Mouse (Mus musculus) heart, embryonic 12.5 days (tissue): ENCODE measurements around the gene Rpl18a. TPM values are rescaled to one million over a fixed set of nuclear protein-coding genes. Genes with fewer than 3 reads are reported as not detected.
A peak's percentile ranks its signal among the peaks of the same experiment; 100 is the strongest.

Source experiments
- ATAC-seq: fragments of 200-750 bp; cut with Nextera tagmentation; 2 replicates; pipeline ENCODE4 v1.8.0; 2017; ENCODE audit warnings: moderate TSS enrichment, moderate library complexity; ENCODE audit not compliant: insufficient number of reproducible peaks, low FRiP score
- H3K27ac ChIP-seq: fragments of 300-500 bp; sonication (generic); 2 replicates; pipeline ENCODE4 v1.5.1; 2016; ENCODE audit warnings: mild to moderate bottlenecking, moderate library complexity; ENCODE audit not compliant: poor library complexity, severe bottlenecking
- H3K27me3 ChIP-seq: fragments of 300-500 bp; sonication (generic); replicated peaks from 2 replicates; pipeline ENCODE4 v1.6.1; 2016; ENCODE audit warnings: mild to moderate bottlenecking, moderate library complexity
- H3K36me3 ChIP-seq: fragments of 300-500 bp; sonication (generic); 2 replicates; pipeline ENCODE4 v1.6.1; 2016; ENCODE audit warnings: mild to moderate bottlenecking, moderate library complexity
- H3K4me1 ChIP-seq: fragments of 300-500 bp; sonication (generic); replicated peaks from 2 replicates; pipeline ENCODE4 v1.6.1; 2016; ENCODE audit warnings: mild to moderate bottlenecking
- H3K4me2 ChIP-seq: fragments of 300-500 bp; sonication (generic); 2 replicates; pipeline ENCODE4 v1.6.1; 2016; ENCODE audit warnings: mild to moderate bottlenecking, moderate library complexity
- H3K4me3 ChIP-seq: fragments of 300-500 bp; sonication (generic); 2 replicates; pipeline ENCODE4 v1.5.1; 2016; ENCODE audit warnings: mild to moderate bottlenecking
- H3K9ac ChIP-seq: fragments of 300-500 bp; sonication (generic); 2 replicates; pipeline ENCODE4 v1.6.1; 2016; ENCODE audit warnings: mild to moderate bottlenecking, moderate library complexity
- H3K9me3 ChIP-seq: fragments of 300-500 bp; sonication (generic); replicated peaks from 2 replicates; pipeline ENCODE4 v1.6.1; 2016; ENCODE audit warnings: mild to moderate bottlenecking, moderate library complexity
- WGBS: fragments of 180-500 bp; shearing (Covaris S2); methylation state at CpG from one replicate; pipeline ENCODE4 v1.1.7; 2016; 5-methylcytosine and 5-hydroxymethylcytosine counted together
- polyA plus RNA-seq: library from polyadenylated mRNA; unstranded; fragments of >200 nt; fragmentation: Nextera tagmentation; extraction: Ambion mirVana; gene quantifications from 2 replicates; pipeline ENCODE4 v1.2.1, GENCODE M21; 2016

Rpl18a gene
- 2,379 and 2,528 TPM in 2 replicates for polyA plus RNA-seq

- Histone ChIP-seq H3K9me3 (no peaks in the 10 kb centered on the region), H3K4me2 (peak within 1 kb of the TSS; percentile 96), H3K4me1 (peaks cover 31% of the 10 kb centered on the region), H3K36me3 (peaks cover 27% of the 10 kb centered on the region), H3K27me3 (peaks cover 21% of the 10 kb centered on the region), H3K9ac (peak within 1 kb of the TSS; percentile 97), H3K27ac (peak within 1 kb of the TSS; percentile 73), H3K4me3 (peak within 1 kb of the TSS; percentile 86)
- WGBS = under 1% methylated on average over 60 of the region's 60 CpGs
- peak; percentile 98 for ATAC-seq
Measured at GRCm38 (mm10) chr8:70897021-70897680, at the start of gene Rpl18a. TSS of gene Rpl18a (minus strand) at chr8:70897412.

DNA sequence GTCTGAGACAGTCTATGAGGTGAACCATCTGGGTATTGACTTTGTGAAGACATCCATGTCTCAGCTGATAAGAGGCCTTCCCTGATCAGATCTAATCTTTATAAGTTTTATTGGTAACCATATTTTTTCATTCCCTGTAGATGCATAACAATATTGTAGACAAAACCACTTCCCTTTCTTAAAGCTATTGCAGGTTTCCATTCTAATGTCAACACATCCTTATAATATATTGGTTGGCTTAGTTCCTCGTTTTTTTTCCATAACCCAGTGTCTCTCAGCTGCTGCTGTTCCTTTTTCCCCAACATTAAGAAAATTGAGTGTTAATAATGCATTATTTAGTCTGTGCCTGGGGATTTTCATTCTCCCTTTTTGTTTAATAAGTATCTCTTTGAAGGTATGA is 46.0 kb upstream of the Rpl18a start:
- H3K4me2 ChIP-seq = no peak overlapping the region
- no peak overlapping the region for H3K27ac ChIP-seq
- no peaks in the 10 kb centered on the region for H3K9me3 ChIP-seq
- 39% methylated on average over 1 of the region's 1 CpGs for WGBS
- H3K27me3 ChIP-seq = 0 out of 2 replicates have a peak, but pooled peaks cover 3% of the 10 kb centered on the region
- H3K9ac ChIP-seq = no peak overlapping the region
- H3K4me1 ChIP-seq = no peaks in the 10 kb centered on the region
- H3K4me3 ChIP-seq = no peak overlapping the region
- no peaks in the 10 kb centered on the region for H3K36me3 ChIP-seq
- ATAC-seq = no peak

GRCm38 (mm10) chr8:70941478-70941877 is 44.3 kb upstream of the Rpl18a start:
- H3K4me2 ChIP-seq = no peak overlapping the region
- no peak overlapping the region for H3K9ac ChIP-seq
- H3K4me3 ChIP-seq = no peak overlapping the region
- no peaks in the 10 kb centered on the region for H3K4me1 ChIP-seq
- no peak overlapping the region for H3K27ac ChIP-seq
- no peaks in the 10 kb centered on the region for H3K9me3 ChIP-seq
- H3K36me3 ChIP-seq = no peaks in the 10 kb centered on the region
- 0 out of 2 replicates have a peak, but pooled peaks cover 3% of the 10 kb centered on the region for H3K27me3 ChIP-seq
- no peak for ATAC-seq
- 69% methylated on average over 2 of the region's 2 CpGs for WGBS

DNA sequence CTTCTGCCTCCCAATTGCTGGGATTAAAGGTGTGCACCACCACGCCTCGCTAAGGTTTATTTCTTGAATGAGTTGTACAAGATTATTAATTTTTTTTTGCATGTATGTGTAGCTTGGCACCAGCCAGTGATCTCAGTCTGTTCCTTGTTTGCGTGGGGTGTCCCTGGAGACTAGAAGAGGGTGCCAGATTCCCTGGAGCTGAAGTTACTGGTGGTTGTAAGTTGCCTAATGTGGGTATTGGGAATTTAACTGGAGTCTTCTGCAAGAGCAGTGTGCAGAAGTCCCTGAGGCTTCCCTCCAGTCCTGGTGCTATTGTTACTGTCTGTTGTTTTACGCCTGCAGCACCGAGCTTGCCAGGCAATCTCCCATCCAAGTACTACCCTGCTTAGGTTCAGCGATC is 40.0 kb upstream of the Rpl18a start:
- ATAC-seq = no peak
- Histone ChIP-seq H3K4me3 (no peak overlapping the region), H3K9ac (no peak overlapping the region), H3K4me2 (no peak overlapping the region), H3K36me3 (peaks cover 2% of the 10 kb centered on the region; the same call in 1 of the 2 replicates), H3K4me1 (no peaks in the 10 kb centered on the region), H3K27ac (no peak overlapping the region), H3K27me3 (no peaks in the 10 kb centered on the region), H3K9me3 (no peaks in the 10 kb centered on the region)
- 75% methylated on average over 6 of the region's 6 CpGs for WGBS

DNA sequence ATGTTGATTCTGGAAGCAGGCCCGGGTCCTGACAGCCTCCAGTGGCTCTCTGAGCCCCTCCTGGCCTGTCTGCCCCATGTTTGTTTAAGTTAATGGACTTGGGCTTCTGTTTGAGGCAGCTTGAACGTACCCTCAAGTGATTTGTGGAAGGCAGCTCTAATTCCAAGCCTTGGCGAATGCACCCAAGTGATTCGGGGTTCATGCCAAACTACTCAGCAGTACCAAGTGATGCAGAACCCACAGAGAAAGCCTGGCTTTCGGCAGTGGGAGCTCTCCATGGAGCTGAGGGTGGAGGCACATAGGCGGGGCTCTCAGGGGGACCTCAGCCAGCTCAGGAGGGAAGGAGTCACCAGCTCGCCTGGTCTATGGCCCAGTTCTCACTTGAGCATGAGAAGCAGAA is 37.6 kb upstream of the Rpl18a start:
- 50% methylated on average over 7 of the region's 7 CpGs for WGBS
- Histone ChIP-seq H3K4me3 (no peak overlapping the region), H3K9ac (no peak overlapping the region), H3K36me3 (peaks cover 4% of the 10 kb centered on the region; the same call in 1 of the 2 replicates), H3K27ac (no peak overlapping the region), H3K9me3 (no peaks in the 10 kb centered on the region), H3K4me1 (no peaks in the 10 kb centered on the region), H3K4me2 (no peak overlapping the region), H3K27me3 (no peaks in the 10 kb centered on the region)
- no peak for ATAC-seq

GRCm38 (mm10) chr8:70933036-70933435 is 35.8 kb upstream of the Rpl18a start:
- H3K27me3 ChIP-seq = no peaks in the 10 kb centered on the region
- H3K27ac ChIP-seq = no peak overlapping the region
- 87% methylated on average over 4 of the region's 4 CpGs for WGBS
- H3K9me3 ChIP-seq = no peaks in the 10 kb centered on the region
- H3K4me1 ChIP-seq = no peaks in the 10 kb centered on the region
- no peak overlapping the region for H3K9ac ChIP-seq
- peaks cover 4% of the 10 kb centered on the region; the same call in 1 of the 2 replicates for H3K36me3 ChIP-seq
- no peak overlapping the region for H3K4me3 ChIP-seq
- H3K4me2 ChIP-seq = no peak overlapping the region
- no peak for ATAC-seq

- H3K36me3 ChIP-seq = peaks cover 4% of the 10 kb centered on the region; the same call in 1 of the 2 replicates
- no peak overlapping the region for H3K27ac ChIP-seq
- H3K4me3 ChIP-seq = no peak overlapping the region
- WGBS = 90% methylated on average over 11 of the region's 11 CpGs
- no peaks in the 10 kb centered on the region for H3K4me1 ChIP-seq
- no peak overlapping the region for H3K9ac ChIP-seq
- H3K4me2 ChIP-seq = no peak overlapping the region
- H3K27me3 ChIP-seq = no peaks in the 10 kb centered on the region
- H3K9me3 ChIP-seq = no peaks in the 10 kb centered on the region
- ATAC-seq = no peak
Measured at GRCm38 (mm10) chr8:70931731-70932130, 34.5 kb upstream of the Rpl18a start.

- Histone ChIP-seq H3K9ac (no peak overlapping the region), H3K9me3 (no peaks in the 10 kb centered on the region), H3K4me2 (no peak overlapping the region), H3K27ac (no peak overlapping the region), H3K27me3 (no peaks in the 10 kb centered on the region), H3K36me3 (peaks cover 4% of the 10 kb centered on the region; the same call in 1 of the 2 replicates), H3K4me3 (no peak overlapping the region), H3K4me1 (no peaks in the 10 kb centered on the region)
- ATAC-seq = no peak
- 54% methylated on average over 5 of the region's 5 CpGs for WGBS
Measured at GRCm38 (mm10) chr8:70928778-70929322, 31.6 kb upstream of the Rpl18a start.

DNA sequence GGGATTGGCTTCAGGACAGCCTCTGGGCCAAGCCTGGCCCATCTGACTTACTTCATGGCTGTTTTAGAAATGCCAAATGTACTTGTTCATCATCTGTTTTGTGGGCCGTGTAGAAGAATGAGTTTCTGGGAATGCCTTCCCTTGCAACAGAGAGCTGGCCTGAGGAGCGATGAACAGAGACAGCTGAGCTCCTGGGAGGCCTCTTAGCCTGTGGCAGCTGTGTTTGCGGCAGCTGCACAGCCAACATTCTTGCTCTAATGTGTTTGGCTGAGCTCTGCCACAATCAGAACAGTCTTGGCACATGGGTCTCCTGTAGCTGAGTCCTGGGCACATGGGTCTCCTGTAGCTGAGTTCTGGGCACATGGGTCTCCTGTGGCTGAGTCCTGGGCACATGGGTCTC is 30.9 kb upstream of the Rpl18a start:
- 84% methylated on average over 3 of the region's 3 CpGs for WGBS
- ATAC-seq = no peak

DNA sequence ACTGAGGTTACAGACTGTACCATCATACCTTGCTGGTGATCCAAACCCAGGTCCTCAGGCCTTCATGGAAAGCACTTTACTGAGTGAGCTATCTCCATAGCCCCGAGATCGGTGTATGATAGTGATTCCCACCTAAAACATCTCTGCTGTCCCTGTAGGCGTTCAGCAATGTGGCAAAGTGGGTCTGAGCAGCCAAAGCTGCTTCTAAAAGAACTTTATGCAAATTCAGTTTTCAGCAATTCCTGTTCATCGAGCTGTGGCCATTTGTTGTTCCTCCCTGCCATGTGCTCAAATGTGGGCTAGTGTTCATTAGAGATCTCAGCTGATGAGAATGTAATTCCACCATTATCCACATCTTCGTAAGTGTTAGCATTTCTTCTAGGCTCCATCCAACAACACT is 29.2 kb upstream of the Rpl18a start:
- no peaks in the 10 kb centered on the region for H3K9me3 ChIP-seq
- WGBS = 81% methylated on average over 5 of the region's 5 CpGs

More for the DNA sequence above, 30.9 kb upstream of the Rpl18a start:
- no peak overlapping the region for H3K9ac ChIP-seq
- H3K4me1 ChIP-seq = no peaks in the 10 kb centered on the region
- H3K27ac ChIP-seq = no peak overlapping the region
- no peak overlapping the region for H3K4me3 ChIP-seq
- no peaks in the 10 kb centered on the region for H3K27me3 ChIP-seq
- no peak overlapping the region for H3K4me2 ChIP-seq
- no peaks in the 10 kb centered on the region for H3K9me3 ChIP-seq
- H3K36me3 ChIP-seq = peaks cover 4% of the 10 kb centered on the region; the same call in 1 of the 2 replicates

DNA sequence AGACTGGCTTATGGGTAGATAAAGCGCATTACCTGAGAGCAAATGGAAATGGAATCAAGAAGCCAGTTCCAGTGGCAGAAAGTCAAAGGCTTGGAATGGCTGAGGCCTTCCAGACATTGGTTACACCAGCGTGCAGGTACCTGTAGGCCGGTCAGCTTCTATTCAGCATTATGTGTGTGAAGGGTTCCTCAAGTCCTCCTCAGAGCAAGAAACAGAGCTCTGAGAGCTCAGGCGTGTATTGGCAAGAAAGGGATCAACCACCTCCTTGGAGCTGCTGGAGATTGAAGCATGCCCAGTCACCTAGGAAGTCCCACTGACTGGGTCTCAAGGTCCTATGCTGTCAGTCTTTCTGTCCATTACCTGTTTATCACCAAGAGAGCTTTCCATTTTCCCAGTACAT is 28.5 kb upstream of the Rpl18a start:
- no peaks in the 10 kb centered on the region for H3K9me3 ChIP-seq
- 83% methylated on average over 4 of the region's 4 CpGs for WGBS
- no peak overlapping the region for H3K4me2 ChIP-seq
- no peak overlapping the region for H3K27ac ChIP-seq
- H3K27me3 ChIP-seq = no peaks in the 10 kb centered on the region
- no peak overlapping the region for H3K9ac ChIP-seq
- H3K36me3 ChIP-seq = 0 out of 2 replicates have a peak, but pooled peaks cover 7% of the 10 kb centered on the region
- no peak overlapping the region for H3K4me3 ChIP-seq
- no peak for ATAC-seq
- H3K4me1 ChIP-seq = no peaks in the 10 kb centered on the region

More for the DNA sequence above, 29.2 kb upstream of the Rpl18a start:
- H3K9ac ChIP-seq = no peak overlapping the region
- no peak for ATAC-seq
- no peak overlapping the region for H3K4me2 ChIP-seq
- no peak overlapping the region for H3K4me3 ChIP-seq
- H3K27me3 ChIP-seq = no peaks in the 10 kb centered on the region
- H3K36me3 ChIP-seq = 0 out of 2 replicates have a peak, but pooled peaks cover 7% of the 10 kb centered on the region
- H3K27ac ChIP-seq = no peak overlapping the region
- no peaks in the 10 kb centered on the region for H3K4me1 ChIP-seq
